Mouse (Mus musculus) hindbrain, embryonic 11.5 days (tissue): ENCODE results near the gene Kalrn. TPM values are rescaled to one million over a fixed set of nuclear protein-coding genes. Genes with fewer than 3 reads are reported as not detected.
A peak's percentile ranks its signal among the peaks of the same experiment; 100 is the strongest.
"Not testable (repeated sequence)": the region's sequence is repeated elsewhere in the genome, so short reads cannot be mapped to it uniquely, and the experiment has no call there.

ENCODE experiments used
- ATAC-seq: fragments of 200-750 bp; cut with Nextera tagmentation; 2 replicates; pipeline ENCODE4 v1.8.0; 2017; ENCODE audit warnings: mild to moderate bottlenecking, moderate TSS enrichment, moderate library complexity; ENCODE audit not compliant: low FRiP score
- DNase-seq: peaks from one replicate; pipeline ENCODE4 v3.0.0-alpha.2; 2015; ENCODE audit warnings: low spot score
- H3K27ac ChIP-seq: fragments of 300-500 bp; sonication (generic); 2 replicates; pipeline ENCODE4 v1.5.1; 2014; ENCODE audit warnings: mild to moderate bottlenecking, low read depth, low read length
- H3K27me3 ChIP-seq: fragments of 300-500 bp; sonication (generic); 2 replicates; pipeline ENCODE4 v1.6.1; 2014; ENCODE audit warnings: mild to moderate bottlenecking, low read length, moderate library complexity, mixed read lengths; ENCODE audit not compliant: control insufficient read depth, insufficient read depth
- H3K36me3 ChIP-seq: fragments of 300-500 bp; sonication (generic); 2 replicates; pipeline ENCODE4 v1.6.1; 2014; ENCODE audit warnings: mild to moderate bottlenecking, low read length, moderate library complexity, mixed read lengths; ENCODE audit not compliant: control insufficient read depth, insufficient read depth
- H3K4me1 ChIP-seq: fragments of 300-500 bp; sonication (generic); replicated peaks from 2 replicates; pipeline ENCODE4 v1.6.1; 2014; ENCODE audit warnings: low read length, mixed read lengths; ENCODE audit not compliant: control insufficient read depth, insufficient read depth
- H3K4me2 ChIP-seq: fragments of 300-500 bp; sonication (generic); replicated peaks from 2 replicates; pipeline ENCODE4 v1.6.1; 2014; ENCODE audit warnings: mild to moderate bottlenecking, low read depth, low read length
- H3K4me3 ChIP-seq: fragments of 300-500 bp; sonication (generic); 2 replicates; pipeline ENCODE4 v1.5.1; 2014; ENCODE audit warnings: low read depth, low read length
- H3K9ac ChIP-seq: fragments of 300-500 bp; sonication (generic); 2 replicates; pipeline ENCODE4 v1.6.1; 2014; ENCODE audit warnings: low read depth, low read length
- H3K9me3 ChIP-seq: fragments of 300-500 bp; sonication (generic); 2 replicates; pipeline ENCODE4 v1.6.1; 2016; ENCODE audit warnings: low read length; ENCODE audit not compliant: control insufficient read depth
- WGBS: fragments of 180-500 bp; shearing (Covaris S2); extraction: QIAGEN DNeasy Blood & Tissue Kit; methylation state at CpG from one replicate; pipeline ENCODE4 v1.1.7; 2014; 5-methylcytosine and 5-hydroxymethylcytosine counted together
- polyA plus RNA-seq: library from polyadenylated mRNA; unstranded; fragments of >200 nt; fragmentation: Nextera tagmentation; extraction: Ambion mirVana; gene quantifications from 2 replicates; pipeline ENCODE4 v1.2.1, GENCODE M21; 2014

Gene Kalrn
- polyA plus RNA-seq, 1 experiment from 2014 or later, result 25.6 TPM

- Histone ChIP-seq H3K9ac (no peak overlapping the region), H3K4me2 (no peak overlapping the region), H3K4me1 (no peaks in the 10 kb centered on the region), H3K4me3 (no peak overlapping the region), H3K27me3 (no peaks in the 10 kb centered on the region), H3K36me3 (no peaks in the 10 kb centered on the region), H3K27ac (no peak overlapping the region), H3K9me3 (no peaks in the 10 kb centered on the region)
- DNase-seq, result no peak
- 51% methylated on average over 19 of the region's 19 CpGs for WGBS
- peak; percentile 47; the same call in 1 of the 2 replicates for ATAC-seq
Observed at GRCm38 (mm10) chr16:34081683-34082438, 491.5 kb downstream of the Kalrn start.

- H3K9ac ChIP-seq, H3K36me3 ChIP-seq, H3K4me1 ChIP-seq, H3K9me3 ChIP-seq, H3K4me2 ChIP-seq, DNase-seq, H3K27me3 ChIP-seq, ATAC-seq, H3K27ac ChIP-seq, H3K4me3 ChIP-seq: not testable (repeated sequence)
Observed at GRCm38 (mm10) chr16:34081314-34081682, 492.0 kb downstream of the Kalrn start.

- Histone ChIP-seq H3K4me2 (no peak overlapping the region), H3K9ac (no peak overlapping the region), H3K4me1 (no peaks in the 10 kb centered on the region), H3K27ac (no peak overlapping the region), H3K36me3 (no peaks in the 10 kb centered on the region), H3K27me3 (no peaks in the 10 kb centered on the region), H3K9me3 (no peaks in the 10 kb centered on the region), H3K4me3 (no peak overlapping the region)
- DNase-seq (no peak), ATAC-seq (no peak)
- WGBS, result 72% methylated on average over 6 of the region's 6 CpGs
Observed at GRCm38 (mm10) chr16:34080818-34081217, 492.5 kb downstream of the Kalrn start.

GRCm38 (mm10) chr16:34079511-34079910, 493.8 kb downstream of the Kalrn start:
- H3K36me3 ChIP-seq, result no peaks in the 10 kb centered on the region
- H3K9me3 ChIP-seq, result no peaks in the 10 kb centered on the region
- H3K4me3 ChIP-seq, result no peak overlapping the region
- no peaks in the 10 kb centered on the region for H3K27me3 ChIP-seq
- ATAC-seq (no peak), DNase-seq (no peak)
- no peak overlapping the region for H3K4me2 ChIP-seq
- H3K4me1 ChIP-seq, result no peaks in the 10 kb centered on the region
- no peak overlapping the region for H3K9ac ChIP-seq
- 67% methylated on average over 4 of the region's 4 CpGs for WGBS
- no peak overlapping the region for H3K27ac ChIP-seq

GRCm38 (mm10) chr16:34078732-34079131, 494.6 kb downstream of the Kalrn start:
- H3K27ac ChIP-seq, result no peak overlapping the region
- no peaks in the 10 kb centered on the region for H3K27me3 ChIP-seq
- no peak for DNase-seq
- H3K4me2 ChIP-seq, result no peak overlapping the region
- 84% methylated on average over 2 of the region's 2 CpGs for WGBS
- no peaks in the 10 kb centered on the region for H3K4me1 ChIP-seq
- no peak overlapping the region for H3K4me3 ChIP-seq
- H3K9me3 ChIP-seq, result no peaks in the 10 kb centered on the region
- no peaks in the 10 kb centered on the region for H3K36me3 ChIP-seq
- ATAC-seq, result no peak
- no peak overlapping the region for H3K9ac ChIP-seq

- no peaks in the 10 kb centered on the region for H3K9me3 ChIP-seq
- no peaks in the 10 kb centered on the region for H3K27me3 ChIP-seq
- H3K4me2 ChIP-seq, result no peak overlapping the region
- H3K27ac ChIP-seq, result no peak overlapping the region
- no peaks in the 10 kb centered on the region for H3K4me1 ChIP-seq
- DNase-seq (no peak), ATAC-seq (no peak)
- whole genome bisulfite sequencing, result 85% methylated on average over 3 of the region's 3 CpGs
- H3K4me3 ChIP-seq, result no peak overlapping the region
- no peaks in the 10 kb centered on the region for H3K36me3 ChIP-seq
- H3K9ac ChIP-seq, result no peak overlapping the region
Observed at GRCm38 (mm10) chr16:34076101-34076500, 497.2 kb downstream of the Kalrn start.

- Histone ChIP-seq H3K4me2 (no peak overlapping the region), H3K27ac (no peak overlapping the region), H3K9me3 (no peaks in the 10 kb centered on the region), H3K27me3 (no peaks in the 10 kb centered on the region), H3K9ac (no peak overlapping the region), H3K4me3 (no peak overlapping the region), H3K36me3 (no peaks in the 10 kb centered on the region), H3K4me1 (no peaks in the 10 kb centered on the region)
- no peak for ATAC-seq
- no peak for DNase-seq
- 88% methylated on average over 4 of the region's 4 CpGs for WGBS
Observed at GRCm38 (mm10) chr16:34073930-34074329, 499.4 kb downstream of the Kalrn start.

- DNase-seq, result no peak
- Histone ChIP-seq H3K4me2 (no peak overlapping the region), H3K9me3 (no peaks in the 10 kb centered on the region), H3K4me1 (no peaks in the 10 kb centered on the region), H3K4me3 (no peak overlapping the region), H3K27ac (no peak overlapping the region), H3K36me3 (no peaks in the 10 kb centered on the region), H3K9ac (no peak overlapping the region), H3K27me3 (no peaks in the 10 kb centered on the region)
- 78% methylated on average over 3 of the region's 3 CpGs for WGBS
- no peak for ATAC-seq
Observed at GRCm38 (mm10) chr16:34072136-34072535, 501.2 kb downstream of the Kalrn start.

GRCm38 (mm10) chr16:34071223-34071825, 502.0 kb downstream of the Kalrn start:
- WGBS, result 93% methylated on average over 3 of the region's 3 CpGs
- Histone ChIP-seq H3K36me3 (no peaks in the 10 kb centered on the region), H3K9me3 (no peaks in the 10 kb centered on the region), H3K4me1 (no peaks in the 10 kb centered on the region), H3K9ac (no peak overlapping the region), H3K27ac (no peak overlapping the region), H3K4me2 (no peak overlapping the region), H3K4me3 (no peak overlapping the region), H3K27me3 (no peaks in the 10 kb centered on the region)
- DNase-seq (no peak), ATAC-seq (no peak)
